Mouse (Mus musculus): ENCODE results near the gene Gltp.
A peak's percentile ranks its signal among the peaks of the same experiment; 100 is the strongest.

GRCm38 (mm10) chr5:114667228-114667856, 23.4 kb downstream of the Gltp start:
- TF ChIP-seq POLR2A (IDR thresholded peaks at IDR 0.05; ENCODE audit: insufficient read depth, low read depth, low read length) (no peak), CTCF (IDR thresholded peaks at IDR 0.05; ENCODE audit: insufficient read depth, low read depth, low read length) (peak; percentile 99)

All from olfactory bulb, adult 2 months (tissue).